Mouse (Mus musculus) kidney, postnatal 10 days (tissue): ENCODE measurements around the gene Egln2.
A peak's percentile ranks its signal among the peaks of the same experiment; 100 is the strongest.

ENCODE experiments used
- DNase-seq: peaks from one replicate; pipeline ENCODE4 v3.0.0; 2021; ENCODE audit warnings: mixed read lengths

Egln2 gene

GRCm38 (mm10) chr7:27166614-27167474, at the start of gene Egln2:
Gene Egln2 (minus strand): TSS chr7:27166802.
- DNase-seq = peak; percentile 98

GRCm38 (mm10) chr7:27212626-27213025, 46.0 kb upstream of the Egln2 start:
- no peak for DNase-seq

GRCm38 (mm10) chr7:27203730-27204449, 37.3 kb upstream of the Egln2 start:
- no peak for DNase-seq

GRCm38 (mm10) chr7:27198779-27199178, 32.2 kb upstream of the Egln2 start:
- DNase-seq = no peak

GRCm38 (mm10) chr7:27198355-27198754, 31.8 kb upstream of the Egln2 start:
- no peak for DNase-seq

DNA sequence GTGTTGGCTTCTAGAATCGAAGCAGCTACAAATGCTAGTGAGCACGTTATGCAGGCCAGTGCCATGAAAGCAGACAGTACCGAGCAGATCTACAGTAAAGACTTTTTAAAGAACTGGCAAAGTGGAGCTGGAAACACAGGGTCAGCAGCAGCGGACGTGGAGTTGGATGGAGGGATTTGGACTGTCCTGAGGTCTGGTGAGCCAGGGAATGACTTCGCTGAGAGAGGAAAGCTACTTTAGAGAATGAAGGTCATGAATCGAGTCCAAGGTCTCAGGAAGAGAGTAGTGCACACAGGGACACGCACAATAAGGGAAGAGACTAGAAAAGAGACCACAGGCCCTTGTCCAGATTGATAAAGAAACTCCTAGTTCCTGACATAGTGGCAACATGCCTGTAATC, 31.0 kb upstream of the Egln2 start:
- no peak for DNase-seq

DNA sequence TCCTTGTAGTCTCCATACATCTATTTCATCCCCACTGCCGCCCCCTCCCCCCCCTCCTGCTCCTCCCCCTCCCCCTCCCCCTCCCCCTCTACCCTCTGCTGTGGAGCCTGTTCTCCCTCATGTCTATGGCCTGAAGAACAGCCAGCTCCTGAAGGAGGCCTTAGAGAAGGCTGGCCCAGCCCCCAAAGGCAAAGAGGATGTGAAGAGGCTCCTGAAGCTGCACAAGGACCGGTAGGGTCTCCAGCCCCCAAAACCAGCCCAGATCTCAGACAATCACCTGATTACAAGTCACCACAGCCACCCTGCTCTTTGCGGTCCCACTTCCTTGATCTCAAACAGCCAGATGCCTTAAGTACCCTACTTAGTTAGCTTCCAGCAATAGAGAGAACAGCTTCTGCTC, 30.5 kb upstream of the Egln2 start:
- no peak for DNase-seq

- peak; percentile 97 for DNase-seq
Measured at GRCm38 (mm10) chr7:27195681-27196611, 29.3 kb upstream of the Egln2 start, which contains the start of the genes BC024978 and Snrpa. Gene BC024978 (plus strand): TSS chr7:27195781. Gene Snrpa (minus strand): TSS chr7:27196271.

GRCm38 (mm10) chr7:27193731-27194130, 27.1 kb upstream of the Egln2 start:
- DNase-seq = no peak

- no peak for DNase-seq
Measured at GRCm38 (mm10) chr7:27192434-27192833, 25.8 kb upstream of the Egln2 start.

DNA sequence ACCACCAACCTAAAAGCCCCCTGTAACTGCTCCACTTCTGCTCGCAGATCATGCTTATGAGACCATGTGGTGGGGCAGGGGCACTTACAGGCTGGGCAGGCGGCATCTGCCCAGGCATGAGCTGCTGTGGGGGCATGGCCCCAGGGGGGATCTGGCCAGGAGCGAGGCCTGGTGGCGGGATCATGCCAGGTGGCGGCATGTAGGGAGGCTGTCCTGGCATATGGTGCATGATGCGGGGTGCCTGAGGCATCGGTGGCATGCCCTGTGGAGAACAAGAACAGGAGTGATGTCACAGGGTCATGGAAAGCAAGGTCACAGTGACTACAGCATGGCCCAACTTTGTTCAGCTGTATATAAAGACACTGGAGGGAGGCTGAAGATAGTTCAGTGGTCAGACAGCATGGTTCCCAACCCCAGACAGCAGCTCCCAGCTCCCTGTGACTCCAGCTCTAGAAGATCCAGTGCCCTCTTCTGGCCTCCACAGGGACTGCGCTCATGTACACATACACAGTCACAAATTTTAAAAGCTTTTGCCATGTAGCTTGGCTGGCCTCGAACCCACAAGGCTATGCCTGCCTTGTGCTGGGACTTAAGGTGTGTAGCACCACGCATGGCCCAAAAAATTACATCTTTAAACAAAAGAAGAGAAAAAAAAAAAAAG, 22.8 kb upstream of the Egln2 start:
- no peak for DNase-seq

- DNase-seq = no peak
Measured at GRCm38 (mm10) chr7:27185986-27186385, 19.4 kb upstream of the Egln2 start.

DNA sequence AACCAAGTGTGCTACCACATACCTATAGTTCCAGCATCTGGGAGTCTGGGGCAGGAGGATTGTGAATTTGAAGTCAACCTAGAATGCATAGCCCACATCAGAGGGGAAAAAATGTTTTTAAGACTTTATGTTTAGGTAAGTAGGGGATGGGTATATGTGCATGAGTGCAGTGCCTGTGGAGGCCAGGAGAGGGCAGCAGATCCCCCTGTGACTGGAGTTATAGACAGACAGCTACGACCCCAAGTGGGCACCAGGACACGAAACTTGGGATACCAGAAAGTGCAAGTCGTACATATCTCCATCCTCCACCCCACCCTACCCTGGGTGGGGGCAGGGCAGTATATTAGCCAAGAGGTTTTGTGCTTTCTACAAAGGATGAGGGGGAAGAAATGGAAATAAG, 18.4 kb upstream of the Egln2 start:
- DNase-seq = peak; percentile 52

DNA sequence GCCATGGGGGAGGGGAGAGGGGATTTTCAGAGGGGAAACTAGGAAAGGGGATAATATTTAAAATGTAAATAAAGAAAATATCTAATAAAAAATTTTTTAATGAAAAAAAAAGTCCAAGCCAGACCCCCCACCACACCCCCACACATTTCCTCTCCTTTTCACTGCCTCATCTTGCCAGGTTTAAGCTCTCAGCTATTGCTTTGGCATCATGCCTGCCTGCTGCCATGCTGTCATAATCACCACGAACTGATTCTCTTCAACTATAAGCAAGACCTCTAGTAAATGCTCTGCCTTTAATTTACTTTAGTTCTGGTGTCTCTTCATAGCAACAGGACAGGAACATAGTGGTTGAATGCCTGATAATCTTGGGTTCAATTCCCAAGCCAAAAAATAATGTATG, 15.9 kb upstream of the Egln2 start:
- DNase-seq = no peak

- no peak for DNase-seq
Measured at GRCm38 (mm10) chr7:27180837-27181695, 14.5 kb upstream of the Egln2 start, which contains the start of the genes Gm21983 and Mia. Gene Gm21983 (minus strand): TSS chr7:27181086. Gene Mia (minus strand): TSS chr7:27181157.

DNA sequence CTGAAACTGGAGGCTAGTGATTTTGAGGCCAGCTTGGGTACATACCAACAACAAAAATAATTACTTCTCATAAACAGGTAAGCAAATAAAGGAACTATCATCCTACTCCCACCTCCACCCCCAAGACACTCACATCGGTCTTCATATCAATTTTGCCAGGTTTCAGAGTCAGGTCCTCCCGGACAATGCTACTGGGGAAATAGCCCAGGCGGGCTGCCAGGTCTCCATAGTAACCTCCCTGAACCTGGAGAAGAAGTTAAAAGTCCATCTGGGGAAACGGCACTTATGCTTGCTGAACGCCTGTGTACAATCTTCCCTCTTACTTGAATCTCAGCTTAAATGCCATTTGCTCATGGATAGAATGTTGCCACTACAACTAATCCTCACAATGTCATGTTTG, 13.4 kb upstream of the Egln2 start:
- peak; percentile 86 for DNase-seq

DNA sequence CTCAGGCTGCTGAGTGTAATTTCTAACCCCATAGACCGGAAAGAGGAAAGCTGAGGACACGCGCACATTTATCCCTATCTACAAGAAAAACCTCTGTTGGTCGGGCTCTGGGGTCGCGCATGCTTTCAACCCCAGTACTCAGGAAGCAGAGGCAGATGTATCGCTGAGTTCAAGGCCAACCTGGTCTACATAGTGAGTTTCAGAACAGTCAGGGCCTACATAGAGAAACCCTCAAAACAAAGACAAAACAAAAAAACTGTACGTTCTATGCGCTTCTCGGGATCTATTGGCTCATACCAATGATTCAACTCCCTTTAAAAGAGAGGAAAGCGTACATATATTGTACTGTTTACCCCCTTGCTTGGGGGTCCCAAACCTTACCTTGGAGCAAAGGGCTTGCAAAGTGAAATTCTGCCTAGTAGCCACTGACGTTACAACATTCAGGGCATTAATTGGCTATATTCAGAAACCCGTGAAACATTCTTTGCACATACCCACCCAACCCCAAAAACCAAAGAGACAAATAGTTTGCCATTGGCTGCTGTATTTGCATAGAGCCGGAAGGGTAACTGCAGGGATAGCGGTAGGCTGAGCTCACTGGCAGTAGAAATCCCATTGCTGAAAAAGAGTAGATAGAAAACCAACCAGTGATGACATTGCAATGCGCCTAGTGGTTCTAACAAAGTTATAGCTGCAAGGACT, 12.8 kb upstream of the Egln2 start:
- no peak for DNase-seq

GRCm38 (mm10) chr7:27178324-27179216, 12.0 kb upstream of the Egln2 start, which contains the start of gene Rab4b:
Gene Rab4b (minus strand): TSS chr7:27178896.
- peak; percentile 100 for DNase-seq

- no peak for DNase-seq
Measured at GRCm38 (mm10) chr7:27177942-27178323, 11.3 kb upstream of the Egln2 start.
